ENCODE assay signal across 19 mouse cellular contexts in genomic region chr11:56961751-56962150, GRCm38 (mm10). TPM values are rescaled to one million over a fixed set of nuclear protein-coding genes. Genes with fewer than 3 reads are reported as not detected.
"Had no signal": no experiment of that assay in that cellular context is flagged by ENCODE, and none has a peak within 500 bp of the region (broad histone marks: within the 10 kb centered on the region; RNA-seq: fewer than 3 reads in every experiment).

No protein-coding gene starts in this region.

- H3K9me3 ChIP-seq: lung, embryonic 15.5 days; midbrain, embryonic 13.5 days; midbrain, embryonic 15.5 days; neural tube, embryonic 12.5 days; stomach, embryonic 15.5 days had no signal

- H3K4me2 ChIP-seq: lung, embryonic 15.5 days; midbrain, embryonic 11.5 days; midbrain, embryonic 13.5 days; midbrain, embryonic 15.5 days; neural tube, embryonic 12.5 days; stomach, embryonic 15.5 days had no signal

- DNase-seq: lung, postnatal 14 days; lung, postnatal 36 days; right cerebral cortex, postnatal 14 days; thymus, adult 2 months; thymus, postnatal 25 days; thymus, postnatal 4 days had no signal

- H3K27me3 ChIP-seq: lung, embryonic 15.5 days; megakaryocyte, embryonic 14.5 days; midbrain, embryonic 13.5 days; midbrain, embryonic 15.5 days; neural tube, embryonic 12.5 days; stomach, embryonic 15.5 days had no signal

- ATAC-seq: lung, postnatal 0 days; midbrain, embryonic 13.5 days; midbrain, embryonic 15.5 days had no signal

- H3K27ac ChIP-seq: lung, embryonic 15.5 days; macrophage; midbrain, embryonic 13.5 days; midbrain, embryonic 15.5 days; neural tube, embryonic 12.5 days; stomach, embryonic 15.5 days; stomach, postnatal 0 days had no signal

- H3K4me3 ChIP-seq: lung, embryonic 15.5 days; megakaryocyte, embryonic 14.5 days; midbrain, embryonic 13.5 days; midbrain, embryonic 15.5 days; neural tube, embryonic 12.5 days; stomach, embryonic 15.5 days had no signal

- H3K4me1 ChIP-seq: lung, embryonic 15.5 days; megakaryocyte, embryonic 14.5 days; midbrain, embryonic 13.5 days; midbrain, embryonic 15.5 days; neural tube, embryonic 12.5 days; stomach, embryonic 15.5 days had no signal

- H3K9ac ChIP-seq: lung, embryonic 15.5 days; midbrain, embryonic 13.5 days; midbrain, embryonic 15.5 days; neural tube, embryonic 12.5 days; stomach, embryonic 15.5 days had no signal

- H3K36me3 ChIP-seq: lung, embryonic 15.5 days; midbrain, embryonic 13.5 days; midbrain, embryonic 15.5 days; neural tube, embryonic 12.5 days; stomach, embryonic 15.5 days had no signal

RNA-seq across cellular contexts. Expression of gene Gria1, which starts 49.4 kb away (rescaled TPM):
- total RNA-seq: megakaryocyte progenitor cell, adult 5-6 weeks; monocyte, adult 5-6 weeks; neutrophil, adult 5-6 weeks had no signal
- polyA plus RNA-seq: macrophage had no signal
